Mouse (Mus musculus) midbrain, postnatal 0 days (tissue): ENCODE results near the gene Btbd11. TPM values are rescaled to one million over a fixed set of nuclear protein-coding genes. Genes with fewer than 3 reads are reported as not detected.

Experiments
- ATAC-seq: fragments of 200-750 bp; cut with Nextera tagmentation; 2 replicates; pipeline ENCODE4 v1.8.0; 2017; ENCODE audit warnings: moderate number of reproducible peaks, mild to moderate bottlenecking, moderate TSS enrichment, moderate library complexity; ENCODE audit not compliant: low FRiP score
- DNase-seq: peaks from one replicate; pipeline ENCODE4 v3.0.0-alpha.2; 2015; ENCODE audit warnings: low spot score
- H3K27ac ChIP-seq: fragments of 300-500 bp; sonication (generic); 2 replicates; pipeline ENCODE4 v1.5.1; 2014; ENCODE audit warnings: low read depth, mild to moderate bottlenecking, low read length, mixed read lengths
- H3K27me3 ChIP-seq: fragments of 300-500 bp; sonication (generic); 2 replicates; pipeline ENCODE4 v1.6.1; 2014; ENCODE audit warnings: low read length, control low read depth, mixed read lengths; ENCODE audit not compliant: insufficient read depth
- H3K36me3 ChIP-seq: fragments of 300-500 bp; sonication (generic); 2 replicates; pipeline ENCODE4 v1.6.1; 2014; ENCODE audit warnings: low read length, control low read depth, mixed read lengths; ENCODE audit not compliant: insufficient read depth
- H3K4me1 ChIP-seq: fragments of 300-500 bp; sonication (generic); 2 replicates; pipeline ENCODE4 v1.6.1; 2014; ENCODE audit warnings: mild to moderate bottlenecking, control low read depth, antibody characterized with exemption, low read length, mixed read lengths; ENCODE audit not compliant: insufficient read depth
- H3K4me2 ChIP-seq: fragments of 300-500 bp; sonication (generic); 2 replicates; pipeline ENCODE4 v1.6.1; 2014; ENCODE audit warnings: low read depth, mild to moderate bottlenecking, low read length, mixed read lengths; ENCODE audit not compliant: poor library complexity, severe bottlenecking
- H3K4me3 ChIP-seq: fragments of 300-500 bp; sonication (generic); 2 replicates; pipeline ENCODE4 v1.5.1; 2014; ENCODE audit warnings: low read depth, mild to moderate bottlenecking, low read length, moderate library complexity
- H3K9ac ChIP-seq: fragments of 300-500 bp; sonication (generic); replicated peaks from 2 replicates; pipeline ENCODE4 v1.6.1; 2014; ENCODE audit warnings: mild to moderate bottlenecking, low read length, moderate library complexity, mixed read lengths; ENCODE audit not compliant: poor library complexity, severe bottlenecking
- H3K9me3 ChIP-seq: fragments of 300-500 bp; sonication (generic); 2 replicates; pipeline ENCODE4 v1.6.1; 2016; ENCODE audit warnings: low read length, control low read depth
- CTCF ChIP-seq: IDR thresholded peaks from 2 replicates; pipeline ENCODE4 v1.5.1; 2016; ENCODE audit warnings: antibody characterized with exemption, mild to moderate bottlenecking
- WGBS: fragments of 180-500 bp; shearing (Covaris S2); extraction: QIAGEN DNeasy Blood & Tissue Kit; methylation state at CpG from one replicate; pipeline ENCODE4 v1.1.7; 2014; 5-methylcytosine and 5-hydroxymethylcytosine counted together
- polyA plus RNA-seq: library from polyadenylated mRNA; unstranded; fragments of >200 nt; fragmentation: Nextera tagmentation; extraction: Ambion mirVana; gene quantifications from 2 replicates; pipeline ENCODE4 v1.2.1, GENCODE M21; 2015
- total RNA-seq: library from RNA; depleted of rRNA; stranded (reverse); fragments of >200 nt; gene quantifications from 2 replicates; pipeline ENCODE4 v1.2.3, GENCODE M21; 2014

Btbd11 gene
- total and polyA plus RNA-seq, 2 experiments from 2014 or later = 17.1 to 47.4 TPM

- H3K4me2 ChIP-seq = no peak overlapping the region
- H3K4me3 ChIP-seq = no peak overlapping the region
- 86% methylated on average over 3 of the region's 3 CpGs for WGBS
- H3K36me3 ChIP-seq = no peaks in the 10 kb centered on the region
- no peak for DNase-seq
- ATAC-seq = no peak
- H3K27ac ChIP-seq = no peak overlapping the region
- no peaks in the 10 kb centered on the region for H3K9me3 ChIP-seq
- TF ChIP-seq CTCF = no peak
- H3K27me3 ChIP-seq = no peaks in the 10 kb centered on the region
- H3K9ac ChIP-seq = no peak overlapping the region
- peaks cover 5% of the 10 kb centered on the region; the same call in 1 of the 2 replicates for H3K4me1 ChIP-seq
Measured at GRCm38 (mm10) chr10:85486456-85486855, 99.8 kb downstream of the Btbd11 start.

- Histone ChIP-seq H3K27me3 (no peaks in the 10 kb centered on the region), H3K36me3 (no peaks in the 10 kb centered on the region), H3K9ac (no peak overlapping the region), H3K4me1 (no peaks in the 10 kb centered on the region), H3K4me2 (no peak overlapping the region), H3K9me3 (no peaks in the 10 kb centered on the region), H3K4me3 (no peak overlapping the region), H3K27ac (no peak overlapping the region)
- no peak for TF ChIP-seq CTCF
- 90% methylated on average over 2 of the region's 2 CpGs for WGBS
- no peak for DNase-seq
- ATAC-seq = no peak
Measured at GRCm38 (mm10) chr10:85492583-85492982, 106.0 kb downstream of the Btbd11 start.

GRCm38 (mm10) chr10:85496358-85496757, 109.7 kb downstream of the Btbd11 start:
- ATAC-seq (no peak), DNase-seq (no peak)
- 94% methylated on average over 8 of the region's 8 CpGs for WGBS
- Histone ChIP-seq H3K27ac (no peak overlapping the region), H3K9me3 (no peaks in the 10 kb centered on the region), H3K9ac (no peak overlapping the region), H3K4me3 (no peak overlapping the region), H3K4me2 (no peak overlapping the region), H3K4me1 (no peaks in the 10 kb centered on the region), H3K36me3 (no peaks in the 10 kb centered on the region), H3K27me3 (no peaks in the 10 kb centered on the region)
- TF ChIP-seq CTCF = no peak

- Histone ChIP-seq H3K4me3 (no peak overlapping the region), H3K4me1 (no peaks in the 10 kb centered on the region), H3K27me3 (no peaks in the 10 kb centered on the region), H3K27ac (no peak overlapping the region), H3K9me3 (no peaks in the 10 kb centered on the region), H3K9ac (no peak overlapping the region), H3K4me2 (no peak overlapping the region), H3K36me3 (no peaks in the 10 kb centered on the region)
- no peak for TF ChIP-seq CTCF
- ATAC-seq (no peak), DNase-seq (no peak)
- 74% methylated on average over 2 of the region's 2 CpGs for WGBS
Measured at GRCm38 (mm10) chr10:85496981-85497380, 110.4 kb downstream of the Btbd11 start.

- TF ChIP-seq CTCF = no peak
- no peak for DNase-seq
- H3K9me3 ChIP-seq = no peaks in the 10 kb centered on the region
- H3K4me3 ChIP-seq = no peak overlapping the region
- H3K4me1 ChIP-seq = no peaks in the 10 kb centered on the region
- H3K9ac ChIP-seq = no peak overlapping the region
- 91% methylated on average over 5 of the region's 5 CpGs for WGBS
- H3K27me3 ChIP-seq = no peaks in the 10 kb centered on the region
- no peak overlapping the region for H3K27ac ChIP-seq
- no peak overlapping the region for H3K4me2 ChIP-seq
- no peak for ATAC-seq
- no peaks in the 10 kb centered on the region for H3K36me3 ChIP-seq
Measured at GRCm38 (mm10) chr10:85497931-85498330, 111.3 kb downstream of the Btbd11 start.

- DNase-seq (no peak), ATAC-seq (no peak)
- 63% methylated on average over 9 of the region's 9 CpGs for WGBS
Measured at GRCm38 (mm10) chr10:85500573-85501155, 114.0 kb downstream of the Btbd11 start.

More at GRCm38 (mm10) chr10:85500573-85501155, 114.0 kb downstream of the Btbd11 start:
- H3K4me3 ChIP-seq = no peak overlapping the region
- no peaks in the 10 kb centered on the region for H3K9me3 ChIP-seq
- no peaks in the 10 kb centered on the region for H3K27me3 ChIP-seq
- no peak overlapping the region for H3K4me2 ChIP-seq
- no peak for TF ChIP-seq CTCF
- H3K36me3 ChIP-seq = no peaks in the 10 kb centered on the region
- H3K9ac ChIP-seq = no peak overlapping the region
- H3K27ac ChIP-seq = no peak overlapping the region
- no peaks in the 10 kb centered on the region for H3K4me1 ChIP-seq
